Mouse (Mus musculus) adipocyte (in vitro differentiated cells): ENCODE results near the gene Slco4a1.

ENCODE experiments used
- DNase-seq: peaks from one replicate; pipeline ENCODE4 v3.0.0-alpha.2; 2016; ENCODE audit warnings: low spot score

Gene Slco4a1

DNA sequence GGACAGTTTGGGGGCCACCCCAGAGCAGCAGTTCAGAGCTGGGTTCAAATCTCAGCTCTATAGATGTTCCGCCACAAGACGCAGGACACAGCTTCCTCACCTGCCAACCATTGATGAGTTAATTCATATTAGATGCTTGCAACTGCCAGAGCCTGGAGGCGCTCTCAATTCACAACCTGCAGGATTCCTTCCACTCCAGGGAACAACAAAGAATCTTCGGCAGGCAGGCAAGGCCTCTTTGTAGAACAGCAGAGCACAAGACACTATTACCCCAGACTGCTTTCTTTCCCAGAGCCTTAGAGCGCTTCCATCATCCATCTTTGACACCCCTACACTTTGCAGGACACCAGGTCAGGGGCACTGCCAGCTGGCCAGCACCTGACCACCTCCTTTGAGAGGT is 50.2 kb downstream of the Slco4a1 start:
- no peak for DNase-seq

DNA sequence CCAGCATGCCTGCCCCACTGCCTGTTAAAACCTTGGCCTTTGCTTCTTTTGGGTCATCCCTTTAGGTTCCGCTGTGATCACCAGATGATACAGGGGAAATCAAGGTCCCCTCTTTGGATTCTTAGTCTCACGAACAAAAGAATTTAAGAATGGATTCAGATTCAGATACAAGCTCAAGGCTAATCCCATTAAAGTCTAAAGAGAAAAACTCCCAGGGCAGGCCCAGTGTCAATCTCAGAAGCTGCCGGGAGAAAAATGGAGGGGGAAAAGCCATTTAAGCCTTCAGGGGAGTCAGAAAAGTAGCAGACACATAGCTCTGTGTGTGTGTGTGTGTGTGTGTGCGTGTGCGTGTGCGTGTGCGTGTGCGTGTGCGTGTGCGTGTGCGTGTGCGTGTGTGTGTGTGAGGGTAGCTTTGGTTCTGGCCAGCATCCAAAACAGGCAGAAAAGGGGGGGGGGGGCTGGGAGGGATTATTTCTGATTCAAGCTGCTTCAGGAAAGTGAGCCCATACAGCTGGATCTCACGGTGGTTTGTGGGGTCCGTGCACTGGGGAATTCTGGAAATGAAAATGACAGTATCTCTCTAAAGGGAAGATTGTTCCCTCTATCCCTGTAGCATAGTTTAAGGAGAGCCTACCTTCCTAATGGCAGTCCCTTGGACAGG is 52.5 kb downstream of the Slco4a1 start:
- DNase-seq: no peak

DNA sequence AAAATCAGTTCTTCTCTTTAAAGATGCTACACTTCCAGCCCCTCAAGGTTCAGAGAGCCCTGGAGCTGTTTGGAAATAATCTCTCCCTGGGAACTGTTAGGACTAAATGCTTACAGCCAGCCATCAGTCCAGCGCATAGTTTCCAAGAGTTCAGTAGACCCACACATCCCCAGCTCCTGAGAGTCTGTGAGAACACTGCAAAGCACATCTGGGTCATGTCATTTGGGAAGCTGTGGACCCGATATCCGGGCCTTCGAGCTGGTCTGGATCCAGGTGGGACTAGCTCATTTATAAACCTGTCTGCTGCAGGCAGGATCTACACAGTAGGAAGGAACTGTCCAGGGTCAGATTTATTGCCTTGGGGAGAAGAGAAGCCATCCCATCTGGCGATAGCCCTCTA is 54.8 kb downstream of the Slco4a1 start:
- DNase-seq: no peak

DNA sequence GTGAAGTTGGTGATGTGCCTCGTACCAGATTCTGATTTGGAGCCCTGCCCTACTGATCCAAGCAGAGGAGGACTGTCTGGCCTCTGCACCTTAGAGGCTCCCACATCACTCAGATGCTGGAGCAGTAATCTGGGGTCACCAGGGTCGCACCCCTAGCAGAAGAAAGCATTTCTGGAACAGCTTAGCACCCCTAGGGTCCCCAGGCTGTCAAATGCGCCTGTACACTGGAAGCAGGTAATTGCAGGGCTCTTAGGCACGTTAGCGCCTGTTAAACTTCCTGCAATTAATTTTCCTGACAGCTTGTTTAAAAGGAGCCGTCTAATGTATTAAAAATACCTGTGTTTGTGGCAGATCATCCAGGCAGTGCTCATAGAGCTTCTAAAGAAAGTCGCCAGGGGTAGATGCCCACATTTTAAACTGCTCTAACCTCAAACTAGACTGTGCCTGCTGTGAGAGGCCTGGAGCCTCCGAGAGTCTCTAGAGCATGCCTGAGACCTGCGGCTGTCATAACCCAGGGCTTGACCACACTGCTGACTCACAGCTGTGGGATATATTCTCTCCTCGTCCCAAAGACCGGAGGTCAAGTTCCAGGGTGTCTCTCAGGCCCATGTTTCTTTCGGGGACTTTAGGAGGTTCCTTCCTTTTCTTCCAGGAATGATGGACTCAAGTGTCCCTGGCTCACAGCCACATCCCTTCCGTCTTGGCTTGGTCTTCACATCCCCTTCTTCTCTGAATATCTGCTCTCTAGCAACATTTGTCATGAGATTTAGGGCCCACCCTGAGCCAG is 56.0 kb downstream of the Slco4a1 start:
- DNase-seq: no peak

DNA sequence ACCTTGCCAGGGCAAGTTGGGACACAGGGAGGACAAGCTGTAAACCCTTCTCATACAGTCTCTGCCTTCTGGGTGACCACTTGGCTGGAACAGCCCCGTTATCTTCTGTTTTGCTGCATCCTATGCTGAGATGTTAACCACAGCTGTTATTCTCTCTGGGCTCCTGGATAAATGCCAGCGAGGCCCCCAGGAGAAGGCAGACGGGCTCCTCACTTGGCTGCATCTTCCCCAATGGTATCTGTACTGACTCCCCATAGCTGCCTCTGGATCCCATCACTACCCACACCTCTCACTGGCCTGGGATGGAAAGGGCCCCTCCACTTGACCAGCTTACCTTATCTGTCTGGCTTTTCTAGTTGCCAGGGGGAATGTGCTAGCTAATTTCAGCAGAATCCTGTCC is 57.0 kb downstream of the Slco4a1 start:
- no peak for DNase-seq

DNA sequence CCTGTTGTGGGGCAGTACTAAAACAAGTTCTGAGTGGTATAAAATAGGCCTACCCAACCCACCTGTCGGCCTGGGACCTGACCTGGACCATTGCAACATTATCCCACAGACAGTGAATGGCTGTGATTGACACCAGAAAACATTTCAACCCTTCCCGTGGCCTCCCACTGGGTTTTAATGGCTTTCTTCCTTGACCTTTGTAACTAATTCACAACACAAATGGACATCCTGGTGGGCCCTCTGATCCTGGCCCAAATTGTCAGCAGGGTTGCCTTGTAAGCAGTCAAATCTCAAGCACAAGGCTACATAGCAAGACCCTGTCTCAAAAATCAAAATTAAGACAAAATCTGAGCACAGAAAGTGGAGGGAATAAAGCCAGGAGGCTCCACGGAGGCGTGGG is 57.8 kb downstream of the Slco4a1 start:
- no peak for DNase-seq

DNA sequence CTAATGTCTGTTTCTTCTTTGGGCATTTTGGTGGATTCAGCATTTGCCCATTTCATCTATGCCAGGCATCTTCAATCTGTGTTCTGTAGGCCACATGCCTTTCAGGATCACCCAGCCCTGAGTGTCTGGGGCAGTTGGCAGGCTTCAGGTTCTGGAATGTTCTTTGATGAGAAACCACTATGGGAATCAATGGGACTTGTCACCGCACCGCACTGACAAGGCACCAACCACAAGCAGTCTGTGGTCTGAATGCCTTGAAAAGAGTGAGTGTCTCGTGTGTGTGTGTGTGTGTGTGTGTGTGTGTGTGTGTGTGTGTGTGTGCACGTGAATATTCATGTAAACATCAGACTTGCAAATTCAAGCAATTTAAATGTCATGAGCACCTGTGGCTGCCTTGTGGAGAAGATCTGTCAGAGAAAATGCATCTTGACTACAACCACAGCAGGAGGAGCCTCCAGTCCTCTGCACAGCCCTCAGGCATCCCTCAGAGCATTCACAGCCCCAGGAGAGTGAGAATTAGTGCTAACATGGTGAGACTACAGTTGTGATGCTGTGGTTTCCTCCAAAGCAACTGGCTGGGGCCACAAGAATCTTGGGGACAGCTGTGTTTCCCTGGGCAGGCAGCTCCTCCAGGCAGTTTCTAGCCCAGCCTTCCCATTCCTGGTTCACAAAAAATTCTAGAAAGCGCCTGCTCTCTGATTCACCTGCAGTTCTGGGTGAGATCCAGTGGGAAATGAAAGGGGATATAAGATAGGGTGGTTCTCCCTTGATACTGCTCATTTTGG is 65.6 kb downstream of the Slco4a1 start:
- no peak for DNase-seq

DNA sequence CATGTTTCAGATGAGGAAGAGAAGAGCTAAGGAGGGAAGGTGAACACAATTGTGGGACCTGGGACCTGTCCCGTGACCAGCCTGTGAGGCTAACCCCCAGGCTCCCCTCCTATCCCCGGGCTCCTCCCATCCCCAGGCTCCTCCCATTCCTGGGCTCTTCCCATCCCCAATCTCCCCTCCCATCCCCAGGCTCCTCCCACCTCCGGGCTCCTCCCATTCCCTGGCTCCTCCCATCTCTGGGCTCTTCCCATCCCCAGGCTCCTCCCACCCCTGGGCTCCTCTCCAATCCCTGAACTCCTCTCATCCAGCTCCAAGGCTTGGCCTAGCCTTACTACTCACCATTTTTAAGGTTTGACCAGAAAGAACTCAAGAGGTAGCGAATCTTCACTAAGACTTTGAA is 66.8 kb downstream of the Slco4a1 start:
- no peak for DNase-seq
